Mouse (Mus musculus) Patski (cell line): ENCODE results near the gene Fam78a. TPM values are rescaled to one million over a fixed set of nuclear protein-coding genes. Genes with fewer than 3 reads are reported as not detected.

Source experiments
- ATAC-seq: fragments of 100-300 bp; one replicate; pipeline ENCODE4 v1.8.0; 2021
- CTCF ChIA-PET: fragments of 350-600 bp; sonication (Branson Sonifier 250); formaldehyde crosslinking; loops from one replicate; lab custom pipeline; 2022; ENCODE audit warnings: inconsistent platforms; lab: Charles Lee
- POLR2A ChIA-PET: fragments of 350-600 bp; sonication (Branson Sonifier 250); formaldehyde crosslinking; loops from one replicate; lab custom pipeline; 2022; ENCODE audit warnings: antibody characterized with exemption, inconsistent platforms; lab: Charles Lee
- DNase-seq: peaks from one replicate; pipeline ENCODE4 v3.0.0-alpha.2; 2011; ENCODE audit warnings: low read depth, low spot score
- H3K27me3 ChIP-seq: fragments of 371-371 bp; one replicate; pipeline ENCODE4 v1.5.1; 2021
- CTCF ChIP-seq: fragments of 100-300 bp; IDR thresholded peaks from one replicate; pipeline ENCODE4 v1.5.1; 2021
- in situ Hi-C: fragments of 300-500 bp; cut with MboI; formaldehyde crosslinking; loops from 3 replicates; pipeline ENCODE4 v1.11.1; 2018; ENCODE audit warnings: low pct_unique_long_range_greater_than_20kb, mixed read lengths
- polyA plus RNA-seq: library from polyadenylated mRNA; unstranded; gene quantifications from one replicate; pipeline ENCODE4 v1.2.3, GENCODE M21; 2021

Fam78a gene
- polyA plus RNA-seq, 1 experiment from 2014 or later: 0.08 TPM

GRCm38 (mm10) chr2:32127653-32128535, 43.2 kb upstream of the Fam78a start:
- TF ChIP-seq CTCF: no peak
- no peak for DNase-seq
- ChIA-PET POLR2A (interaction anchor here (0.6 kb wide), 1 partner anchor 193 kb away, joined by 4 read pairs; no protein-coding TSS in a partner anchor), CTCF (no interaction called here)
- in situ Hi-C loops: no loop called here
- no peaks in the 10 kb centered on the region for H3K27me3 ChIP-seq
- no peak for ATAC-seq

GRCm38 (mm10) chr2:32121785-32122184, 37.1 kb upstream of the Fam78a start:
- DNase-seq (no peak), ATAC-seq (no peak)
- in situ Hi-C loops: no loop called here
- ChIA-PET POLR2A (no interaction called here), CTCF (no interaction called here)
- H3K27me3 ChIP-seq: no peaks in the 10 kb centered on the region
- TF ChIP-seq CTCF: no peak

- in situ Hi-C loops: no loop called here
- ATAC-seq (no peak), DNase-seq (no peak)
- ChIA-PET CTCF (interaction anchor here (1.3 kb wide), 1 partner anchor 9 kb away, joined by 5 read pairs; no protein-coding TSS in a partner anchor), POLR2A (no interaction called here)
- no peak for TF ChIP-seq CTCF
- no peaks in the 10 kb centered on the region for H3K27me3 ChIP-seq
These were observed 36.5 kb upstream of the Fam78a start for GRCm38 (mm10) chr2:32121150-32121549.

- DNase-seq (no peak), ATAC-seq (no peak)
- no peaks in the 10 kb centered on the region for H3K27me3 ChIP-seq
- CTCF ChIA-PET: interaction anchor here (1.3 kb wide), 1 partner anchor 10 kb away, joined by 5 read pairs; no protein-coding TSS in a partner anchor
- POLR2A ChIA-PET: interaction anchor here (0.7 kb wide), 1 partner anchor 23 kb away, joined by 4 read pairs; no protein-coding TSS in a partner anchor
- in situ Hi-C loops: no loop called here
- TF ChIP-seq CTCF: no peak
These were observed 35.4 kb upstream of the Fam78a start for GRCm38 (mm10) chr2:32119802-32120750.

- POLR2A ChIA-PET: interaction anchor here (0.8 to 1.0 kb wide), 2 partner anchors 16 to 323 kb away, joined by 3 read pairs; no protein-coding TSS in a partner anchor
- ATAC-seq: no peak
- DNase-seq: no peak
- CTCF ChIA-PET: no interaction called here
- no peak for TF ChIP-seq CTCF
- in situ Hi-C loops: no loop called here
- peaks cover 8% of the 10 kb centered on the region for H3K27me3 ChIP-seq
These were observed 31.2 kb upstream of the Fam78a start for GRCm38 (mm10) chr2:32115851-32116268.

DNA sequence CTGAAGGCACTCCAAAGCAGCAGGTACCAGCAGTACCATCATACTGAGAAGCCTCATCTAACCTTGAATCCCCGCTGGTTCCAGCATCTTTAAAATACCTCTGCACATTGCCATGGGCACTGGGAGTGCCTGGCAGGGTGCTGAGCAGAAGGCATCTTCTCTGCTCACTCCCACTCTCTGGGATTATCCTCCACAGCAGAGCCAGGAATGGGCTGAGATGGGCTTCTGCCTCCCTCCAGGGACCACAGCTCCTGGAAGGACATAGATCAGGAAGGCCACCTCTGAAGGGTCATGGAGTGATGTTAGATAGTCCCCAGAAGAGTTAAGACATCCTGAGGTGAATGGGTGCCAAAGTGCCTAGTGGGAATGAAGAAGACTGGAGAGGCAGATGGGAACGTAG, 27.9 kb upstream of the Fam78a start:
- in situ Hi-C loops: no loop called here
- ATAC-seq (no peak), DNase-seq (no peak)
- POLR2A ChIA-PET: no interaction called here
- TF ChIP-seq CTCF: no peak
- CTCF ChIA-PET: no interaction called here
- H3K27me3 ChIP-seq: peaks cover 15% of the 10 kb centered on the region

DNA sequence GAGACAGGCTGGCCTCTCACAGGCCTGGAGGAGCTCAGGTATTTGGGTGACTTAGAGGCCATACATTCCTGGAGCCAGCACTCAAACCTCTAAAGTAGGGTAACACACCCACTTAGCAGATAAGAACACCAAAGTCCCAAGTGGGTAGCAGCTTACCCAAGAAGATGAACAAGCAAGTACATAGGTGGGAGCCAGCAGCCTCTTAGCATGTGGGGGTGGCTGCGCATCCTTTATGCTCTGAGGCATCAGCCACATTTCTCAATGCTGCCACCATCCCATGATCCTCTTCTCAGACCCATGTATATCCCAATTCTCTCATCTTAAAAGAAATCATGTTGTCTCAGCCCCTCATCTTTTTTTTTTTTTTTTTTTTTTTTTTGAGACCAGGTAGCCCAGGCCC, 26.6 kb upstream of the Fam78a start:
- DNase-seq: no peak
- in situ Hi-C loops: no loop called here
- H3K27me3 ChIP-seq: peaks cover 15% of the 10 kb centered on the region
- no peak for TF ChIP-seq CTCF
- CTCF ChIA-PET: no interaction called here
- POLR2A ChIA-PET: no interaction called here
- ATAC-seq: no peak

DNA sequence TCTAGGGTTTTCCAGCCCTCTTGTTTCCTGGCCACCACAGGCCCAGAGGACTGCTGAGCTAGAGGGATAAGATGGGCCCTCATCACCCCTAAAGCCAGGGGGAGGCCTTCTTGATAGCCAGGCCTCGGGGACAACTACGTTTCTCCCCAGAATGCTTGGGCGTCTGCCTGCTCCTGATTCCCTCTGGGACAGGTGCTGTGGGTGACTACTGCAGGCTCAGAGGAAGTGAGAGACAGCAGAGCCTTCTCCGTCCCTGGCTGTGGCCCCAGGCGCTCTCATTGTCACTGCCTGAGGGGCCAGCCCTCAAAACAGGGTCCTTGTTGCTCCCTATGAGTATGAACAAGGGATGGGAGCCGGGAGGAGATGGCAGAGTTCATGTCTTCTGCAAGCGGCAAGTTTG, 21.3 kb upstream of the Fam78a start:
- CTCF ChIA-PET: interaction anchor here (1.3 kb wide), 1 partner anchor 24 kb away, joined by 3 read pairs; no protein-coding TSS in a partner anchor
- H3K27me3 ChIP-seq: peaks cover 7% of the 10 kb centered on the region
- no peak for DNase-seq
- in situ Hi-C loops: no loop called here
- POLR2A ChIA-PET: no interaction called here
- ATAC-seq: no peak
- no peak for TF ChIP-seq CTCF

- DNase-seq (no peak), ATAC-seq (no peak)
- in situ Hi-C loops: no loop called here
- H3K27me3 ChIP-seq: peaks cover 7% of the 10 kb centered on the region
- no peak for TF ChIP-seq CTCF
- CTCF ChIA-PET: interaction anchor here (1.3 kb wide), 1 partner anchor 24 kb away, joined by 3 read pairs; no protein-coding TSS in a partner anchor
- POLR2A ChIA-PET: interaction anchor here (0.6 kb wide), 1 partner anchor 60 kb away, joined by 3 read pairs; no protein-coding TSS in a partner anchor
These were observed 20.7 kb upstream of the Fam78a start for GRCm38 (mm10) chr2:32105117-32105913.

- in situ Hi-C loops: no loop called here
- ATAC-seq (no peak), DNase-seq (no peak)
- POLR2A ChIA-PET: no interaction called here
- TF ChIP-seq CTCF: no peak
- CTCF ChIA-PET: no interaction called here
- peaks cover 1% of the 10 kb centered on the region for H3K27me3 ChIP-seq
These were observed 19.5 kb upstream of the Fam78a start for GRCm38 (mm10) chr2:32104122-32104521.
